Mouse (Mus musculus) embryonic facial prominence, embryonic 15.5 days (tissue): Measurements from ENCODE around the gene Gm10073. TPM values are rescaled to one million over a fixed set of nuclear protein-coding genes. Genes with fewer than 3 reads are reported as not detected.
A peak's percentile ranks its signal among the peaks of the same experiment; 100 is the strongest.
"Not testable (repeated sequence)": the region's sequence is repeated elsewhere in the genome, so short reads cannot be mapped to it uniquely, and the experiment has no call there.

Experiments
- ATAC-seq: fragments of 200-750 bp; cut with Nextera tagmentation; 2 replicates; pipeline ENCODE4 v1.8.0; 2017; ENCODE audit warnings: low read depth, moderate TSS enrichment; ENCODE audit not compliant: insufficient number of reproducible peaks, low FRiP score, low TSS enrichment
- H3K27ac ChIP-seq: fragments of 300-500 bp; sonication (generic); replicated peaks from 2 replicates; pipeline ENCODE4 v1.5.1; 2015; ENCODE audit warnings: mild to moderate bottlenecking, inconsistent platforms
- H3K27me3 ChIP-seq: fragments of 300-500 bp; sonication (generic); 2 replicates; pipeline ENCODE4 v1.6.1; 2015; ENCODE audit warnings: inconsistent platforms
- H3K36me3 ChIP-seq: fragments of 300-500 bp; sonication (generic); 2 replicates; pipeline ENCODE4 v1.6.1; 2015; ENCODE audit warnings: mild to moderate bottlenecking, inconsistent platforms
- H3K4me1 ChIP-seq: fragments of 300-500 bp; sonication (generic); 2 replicates; pipeline ENCODE4 v1.6.1; 2015; ENCODE audit warnings: inconsistent platforms
- H3K4me2 ChIP-seq: fragments of 300-500 bp; sonication (generic); replicated peaks from 2 replicates; pipeline ENCODE4 v1.6.1; 2015; ENCODE audit warnings: mild to moderate bottlenecking, inconsistent platforms
- H3K4me3 ChIP-seq: fragments of 300-500 bp; sonication (generic); replicated peaks from 2 replicates; pipeline ENCODE4 v1.5.1; 2015; ENCODE audit warnings: mild to moderate bottlenecking, inconsistent platforms
- H3K9ac ChIP-seq: fragments of 300-500 bp; sonication (generic); 2 replicates; pipeline ENCODE4 v1.6.1; 2015; ENCODE audit warnings: inconsistent platforms
- H3K9me3 ChIP-seq: fragments of 300-500 bp; sonication (generic); replicated peaks from 2 replicates; pipeline ENCODE4 v1.6.1; 2016; ENCODE audit warnings: inconsistent platforms
- WGBS: fragments of 180-500 bp; shearing (Covaris S2); methylation state at CpG from one replicate; pipeline ENCODE4 v1.1.7; 2015; 5-methylcytosine and 5-hydroxymethylcytosine counted together
- polyA plus RNA-seq: library from polyadenylated mRNA; unstranded; fragments of >200 nt; fragmentation: Nextera tagmentation; extraction: Ambion mirVana; gene quantifications from 2 replicates; pipeline ENCODE4 v1.2.1, GENCODE M21; 2015

The Gm10073 gene
- polyA plus RNA-seq, 1 experiment from 2014 or later, result 11.1 TPM

GRCm38 (mm10) chr8:106574283-106574682, 1.0 kb upstream of the Gm10073 start:
- H3K9ac ChIP-seq, result no peak overlapping the region
- H3K4me3 ChIP-seq, result no peak overlapping the region
- H3K27ac ChIP-seq, result no peak overlapping the region
- WGBS, result 87% methylated on average over 4 of the region's 4 CpGs
- no peaks in the 10 kb centered on the region for H3K9me3 ChIP-seq
- no peak overlapping the region for H3K4me2 ChIP-seq
- no peak for ATAC-seq
- no peaks in the 10 kb centered on the region for H3K27me3 ChIP-seq
- H3K4me1 ChIP-seq, result no peaks in the 10 kb centered on the region
- H3K36me3 ChIP-seq, result no peaks in the 10 kb centered on the region

- not testable (repeated sequence) for H3K4me1 ChIP-seq, H3K4me2 ChIP-seq, H3K27ac ChIP-seq, H3K27me3 ChIP-seq, H3K4me3 ChIP-seq, ATAC-seq, H3K36me3 ChIP-seq, H3K9ac ChIP-seq, H3K9me3 ChIP-seq
- 67% methylated on average over 1 of the region's 1 CpGs for WGBS
These were observed 1.1 kb downstream of the Gm10073 start for GRCm38 (mm10) chr8:106572175-106572574.

GRCm38 (mm10) chr8:106571551-106572172, 1.6 kb downstream of the Gm10073 start:
- Histone ChIP-seq H3K27ac (no peak overlapping the region), H3K27me3 (no peaks in the 10 kb centered on the region), H3K9ac (no peak overlapping the region), H3K4me3 (no peak overlapping the region), H3K9me3 (no peaks in the 10 kb centered on the region), H3K4me2 (no peak overlapping the region), H3K4me1 (no peaks in the 10 kb centered on the region), H3K36me3 (no peaks in the 10 kb centered on the region)
- 75% methylated on average over 5 of the region's 5 CpGs for WGBS
- no peak for ATAC-seq

DNA sequence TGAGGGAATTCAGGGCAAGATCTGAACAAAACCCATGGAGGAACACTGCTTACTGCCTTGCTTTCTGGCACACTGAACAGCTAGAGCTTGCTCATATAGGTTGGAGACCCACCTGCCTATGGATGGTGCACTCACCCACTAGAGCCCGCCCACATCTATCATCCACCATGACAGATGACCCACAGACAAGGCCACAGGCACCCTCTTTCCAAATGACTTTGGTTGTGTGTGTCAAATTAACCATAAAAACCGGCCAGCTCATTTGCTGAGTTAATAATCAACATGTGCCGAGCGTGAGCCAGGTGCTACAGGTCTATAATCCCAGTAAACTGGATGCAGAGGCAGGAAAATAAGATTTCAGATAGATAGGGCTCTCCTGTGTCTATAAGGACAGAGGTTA, 2.9 kb downstream of the Gm10073 start:
- no peak for ATAC-seq
- H3K9ac ChIP-seq, result no peak overlapping the region
- no peak overlapping the region for H3K27ac ChIP-seq
- no peaks in the 10 kb centered on the region for H3K4me1 ChIP-seq
- H3K4me2 ChIP-seq, result no peak overlapping the region
- no peaks in the 10 kb centered on the region for H3K27me3 ChIP-seq
- no peaks in the 10 kb centered on the region for H3K9me3 ChIP-seq
- WGBS, result 83% methylated on average over 4 of the region's 4 CpGs
- no peak overlapping the region for H3K4me3 ChIP-seq
- H3K36me3 ChIP-seq, result no peaks in the 10 kb centered on the region

DNA sequence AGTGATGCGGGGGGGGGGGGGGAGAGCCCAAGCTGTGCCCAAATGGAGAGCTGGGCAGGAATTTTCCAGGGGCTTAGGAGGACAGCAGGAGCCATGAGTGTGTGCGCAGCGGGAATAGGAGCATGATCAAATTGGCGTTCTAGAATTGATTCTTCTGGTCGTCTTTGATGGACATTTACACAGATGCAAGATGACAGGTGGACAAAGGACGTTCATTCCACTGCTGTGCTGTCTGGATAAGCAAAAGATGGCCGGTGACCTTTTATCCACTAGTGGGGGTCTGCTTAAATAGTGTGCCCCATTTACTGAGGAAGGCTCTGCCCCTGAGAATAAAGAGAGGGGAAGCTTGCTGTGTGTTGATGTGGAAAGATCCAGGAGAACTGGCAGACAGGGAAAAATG, 4.3 kb downstream of the Gm10073 start:
- no peak for ATAC-seq
- Histone ChIP-seq H3K4me3 (no peak overlapping the region), H3K27ac (no peak overlapping the region), H3K4me1 (no peaks in the 10 kb centered on the region), H3K9ac (no peak overlapping the region), H3K9me3 (no peaks in the 10 kb centered on the region), H3K4me2 (no peak overlapping the region), H3K36me3 (no peaks in the 10 kb centered on the region), H3K27me3 (no peaks in the 10 kb centered on the region)
- WGBS, result 73% methylated on average over 7 of the region's 7 CpGs

GRCm38 (mm10) chr8:106563691-106564182, 9.5 kb downstream of the Gm10073 start:
- peak overlapping the region; percentile 80 for H3K27ac ChIP-seq
- H3K4me3 ChIP-seq, result no peak overlapping the region
- H3K36me3 ChIP-seq, result no peaks in the 10 kb centered on the region
- H3K4me1 ChIP-seq, result 0 out of 2 replicates have a peak, but pooled peaks cover 6% of the 10 kb centered on the region
- no peaks in the 10 kb centered on the region for H3K27me3 ChIP-seq
- no peaks in the 10 kb centered on the region for H3K9me3 ChIP-seq
- no peak overlapping the region for H3K4me2 ChIP-seq
- H3K9ac ChIP-seq, result no peak overlapping the region
- WGBS, result 52% methylated on average over 3 of the region's 3 CpGs
- ATAC-seq, result peak; percentile 82

DNA sequence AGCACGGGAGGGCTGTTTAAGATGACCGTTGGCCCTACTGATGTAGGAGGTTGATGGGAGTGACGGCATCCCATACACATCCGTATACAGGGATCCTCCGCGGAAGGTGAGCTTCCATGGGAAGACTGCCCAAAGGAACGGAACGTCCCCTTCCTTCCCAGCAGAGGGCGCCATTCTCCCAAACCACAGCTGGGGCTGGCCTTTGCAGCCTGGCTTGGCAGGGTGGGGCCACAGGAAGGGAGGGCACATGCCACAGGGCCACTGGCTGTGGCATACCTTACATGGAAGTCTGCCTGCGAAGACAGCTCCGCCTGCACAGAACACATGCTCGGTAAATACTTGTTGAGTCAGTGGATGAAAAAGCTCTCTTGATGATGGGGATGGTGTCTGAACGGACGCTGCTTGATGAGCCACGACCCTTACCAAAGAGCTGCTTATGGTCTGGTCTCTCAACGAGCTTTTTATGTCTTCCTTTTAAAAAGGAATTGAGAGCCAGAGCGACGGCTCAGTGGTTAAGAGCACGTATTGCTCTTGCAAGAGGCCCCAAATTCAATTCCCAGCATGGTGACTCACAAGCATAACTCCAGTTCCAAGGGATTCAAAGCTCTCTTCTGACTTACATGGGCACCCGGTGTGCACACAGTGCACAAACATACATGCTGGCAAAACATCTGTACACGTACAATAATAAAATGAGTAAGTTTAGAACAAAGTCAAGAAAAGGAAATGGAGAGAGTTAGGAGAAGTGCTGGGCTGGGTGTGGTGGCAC, 12.0 kb downstream of the Gm10073 start:
- ATAC-seq, result peak; percentile 71; the same call in 1 of the 2 replicates
- Histone ChIP-seq H3K36me3 (peaks cover 8% of the 10 kb centered on the region; the same call in 1 of the 2 replicates), H3K4me3 (no peak overlapping the region), H3K27me3 (no peaks in the 10 kb centered on the region), H3K9me3 (no peaks in the 10 kb centered on the region), H3K9ac (no peak overlapping the region), H3K4me1 (0 out of 2 replicates have a peak, but pooled peaks cover 6% of the 10 kb centered on the region), H3K27ac (peak overlapping the region; percentile 40; the same call in 1 of the 2 replicates), H3K4me2 (no peak overlapping the region)
- WGBS, result 27% methylated on average over 21 of the region's 21 CpGs

DNA sequence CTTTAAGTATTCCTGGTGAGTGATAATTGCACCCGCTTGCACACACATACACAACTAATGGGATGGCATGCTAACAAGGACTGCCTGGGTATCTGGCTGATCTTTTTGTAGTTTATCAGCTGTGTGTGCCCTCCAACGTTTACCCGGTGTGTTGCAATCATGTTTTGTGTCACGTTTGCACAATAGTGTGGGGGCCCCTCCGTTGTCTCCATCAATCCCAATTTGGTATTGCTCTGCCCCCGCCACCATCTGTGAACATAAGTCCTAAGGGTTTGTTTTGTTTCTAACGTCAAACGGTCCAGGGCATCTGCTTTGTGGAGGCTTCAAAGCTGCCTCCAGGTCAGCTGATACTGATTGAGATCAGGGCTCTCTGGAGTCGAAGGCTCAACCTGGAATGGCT, 13.4 kb downstream of the Gm10073 start:
- Histone ChIP-seq H3K36me3 (peaks cover 11% of the 10 kb centered on the region; the same call in 1 of the 2 replicates), H3K4me1 (0 out of 2 replicates have a peak, but pooled peaks cover 6% of the 10 kb centered on the region), H3K27me3 (no peaks in the 10 kb centered on the region), H3K4me3 (no peak overlapping the region), H3K9ac (no peak overlapping the region), H3K9me3 (no peaks in the 10 kb centered on the region), H3K4me2 (no peak overlapping the region), H3K27ac (no peak overlapping the region)
- no peak for ATAC-seq
- WGBS, result 52% methylated on average over 9 of the region's 9 CpGs

- H3K36me3 ChIP-seq, result peaks cover 27% of the 10 kb centered on the region; the same call in 1 of the 2 replicates
- no peak overlapping the region for H3K27ac ChIP-seq
- no peak overlapping the region for H3K4me2 ChIP-seq
- 0 out of 2 replicates have a peak, but pooled peaks cover 3% of the 10 kb centered on the region for H3K4me1 ChIP-seq
- 67% methylated on average over 6 of the region's 7 CpGs for WGBS
- no peaks in the 10 kb centered on the region for H3K27me3 ChIP-seq
- ATAC-seq, result no peak
- no peak overlapping the region for H3K9ac ChIP-seq
- H3K9me3 ChIP-seq, result no peaks in the 10 kb centered on the region
- no peak overlapping the region for H3K4me3 ChIP-seq
These were observed 17.1 kb downstream of the Gm10073 start for GRCm38 (mm10) chr8:106556068-106556645.

GRCm38 (mm10) chr8:106554011-106554410, 19.2 kb downstream of the Gm10073 start:
- H3K36me3 ChIP-seq, result peaks cover 27% of the 10 kb centered on the region; the same call in 1 of the 2 replicates
- WGBS, result 92% methylated on average over 5 of the region's 5 CpGs
- no peak for ATAC-seq

DNA sequence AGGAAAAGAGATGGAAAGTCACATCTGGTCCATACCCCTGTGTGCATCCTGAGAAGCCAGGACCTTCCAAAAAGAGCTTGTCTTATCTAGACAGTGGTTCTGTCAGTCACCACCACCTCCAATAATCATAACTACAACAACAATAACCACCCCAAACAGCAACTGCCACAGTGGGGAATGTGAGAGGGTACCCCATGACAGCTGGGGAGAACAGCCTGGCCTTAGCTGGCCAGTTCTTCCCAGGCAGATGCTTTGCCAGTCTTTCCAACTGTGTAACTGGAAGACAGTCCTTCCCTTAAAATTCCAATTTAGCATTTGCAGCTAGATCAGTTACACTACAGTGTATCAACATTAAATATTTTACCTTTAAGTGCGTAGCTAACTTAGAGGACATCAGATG, 22.4 kb downstream of the Gm10073 start:
- no peak overlapping the region for H3K4me3 ChIP-seq
- 91% methylated on average over 1 of the region's 1 CpGs for WGBS
- 0 out of 2 replicates have a peak, but pooled peaks cover 4% of the 10 kb centered on the region for H3K4me1 ChIP-seq
- peaks cover 23% of the 10 kb centered on the region; the same call in 1 of the 2 replicates for H3K36me3 ChIP-seq
- H3K27me3 ChIP-seq, result no peaks in the 10 kb centered on the region
- H3K9me3 ChIP-seq, result no peaks in the 10 kb centered on the region
- ATAC-seq, result no peak
- H3K9ac ChIP-seq, result no peak overlapping the region
- no peak overlapping the region for H3K27ac ChIP-seq
- H3K4me2 ChIP-seq, result no peak overlapping the region

More at GRCm38 (mm10) chr8:106554011-106554410, 19.2 kb downstream of the Gm10073 start:
- Histone ChIP-seq H3K27me3 (no peaks in the 10 kb centered on the region), H3K4me2 (no peak overlapping the region), H3K27ac (no peak overlapping the region), H3K4me1 (0 out of 2 replicates have a peak, but pooled peaks cover 4% of the 10 kb centered on the region), H3K9me3 (no peaks in the 10 kb centered on the region), H3K9ac (no peak overlapping the region), H3K4me3 (no peak overlapping the region)
